Mouse (Mus musculus): ENCODE results near the gene Rab11fip4.

Rab11fip4 gene

GRCm38 (mm10) chr11:79654407-79654831 lies 63.4 kb downstream of the Rab11fip4 start:
- DNase-seq (ENCODE audit: low read depth, low spot score): no peak

GRCm38 (mm10) chr11:79655592-79655991 lies 64.6 kb downstream of the Rab11fip4 start:
- no peak for DNase-seq (ENCODE audit: low read depth, low spot score)

GRCm38 (mm10) chr11:79656491-79656890 lies 65.5 kb downstream of the Rab11fip4 start:
- no peak for DNase-seq (ENCODE audit: low read depth, low spot score)

GRCm38 (mm10) chr11:79657053-79657452 lies 66.0 kb downstream of the Rab11fip4 start:
- no peak for DNase-seq (ENCODE audit: low read depth, low spot score)

- DNase-seq (ENCODE audit: low read depth, low spot score): peak; percentile 36
Observed at GRCm38 (mm10) chr11:79658205-79658825, 67.3 kb downstream of the Rab11fip4 start.

- peak; percentile 87 for DNase-seq (ENCODE audit: low read depth, low spot score)
Observed at GRCm38 (mm10) chr11:79660361-79661205, 69.6 kb downstream of the Rab11fip4 start.

GRCm38 (mm10) chr11:79661877-79662545 lies 71.0 kb downstream of the Rab11fip4 start:
- no peak for DNase-seq (ENCODE audit: low read depth, low spot score)

GRCm38 (mm10) chr11:79663158-79663557 lies 72.1 kb downstream of the Rab11fip4 start:
- no peak for DNase-seq (ENCODE audit: low read depth, low spot score)

GRCm38 (mm10) chr11:79663570-79663969 lies 72.6 kb downstream of the Rab11fip4 start:
- no peak for DNase-seq (ENCODE audit: low read depth, low spot score)

GRCm38 (mm10) chr11:79666544-79666943 lies 75.5 kb downstream of the Rab11fip4 start:
- no peak for DNase-seq (ENCODE audit: low read depth, low spot score)

- DNase-seq (ENCODE audit: low read depth, low spot score): no peak
Observed at GRCm38 (mm10) chr11:79669210-79669609, 78.2 kb downstream of the Rab11fip4 start.

GRCm38 (mm10) chr11:79669947-79670346 lies 78.9 kb downstream of the Rab11fip4 start:
- DNase-seq (ENCODE audit: low read depth, low spot score): no peak

- no peak for DNase-seq (ENCODE audit: low read depth, low spot score)
Observed at GRCm38 (mm10) chr11:79670411-79670945, 79.5 kb downstream of the Rab11fip4 start.

- peak; percentile 72 for DNase-seq (ENCODE audit: low read depth, low spot score)
Observed at GRCm38 (mm10) chr11:79671668-79672281, 80.8 kb downstream of the Rab11fip4 start.

- DNase-seq (ENCODE audit: low read depth, low spot score): no peak
Observed at GRCm38 (mm10) chr11:79673072-79673471, 82.1 kb downstream of the Rab11fip4 start.

GRCm38 (mm10) chr11:79673717-79674116 lies 82.7 kb downstream of the Rab11fip4 start:
- DNase-seq (ENCODE audit: low read depth, low spot score): no peak

- no peak for DNase-seq (ENCODE audit: low read depth, low spot score)
Observed at GRCm38 (mm10) chr11:79674231-79674630, 83.2 kb downstream of the Rab11fip4 start.

GRCm38 (mm10) chr11:79674632-79675031 lies 83.6 kb downstream of the Rab11fip4 start:
- DNase-seq (ENCODE audit: low read depth, low spot score): no peak

GRCm38 (mm10) chr11:79675285-79675684 lies 84.3 kb downstream of the Rab11fip4 start:
- no peak for DNase-seq (ENCODE audit: low read depth, low spot score)

GRCm38 (mm10) chr11:79675994-79676393 lies 85.0 kb downstream of the Rab11fip4 start:
- no peak for DNase-seq (ENCODE audit: low read depth, low spot score)

GRCm38 (mm10) chr11:79676483-79676967 lies 85.5 kb downstream of the Rab11fip4 start:
- peak; percentile 34 for DNase-seq (ENCODE audit: low read depth, low spot score)
